Mouse (Mus musculus) forebrain, postnatal 0 days (tissue): ENCODE measurements around the gene Cnnm4. TPM values are rescaled to one million over a fixed set of nuclear protein-coding genes. Genes with fewer than 3 reads are reported as not detected.
A peak's percentile ranks its signal among the peaks of the same experiment; 100 is the strongest.

Experiments used
- ATAC-seq: fragments of 200-750 bp; cut with Nextera tagmentation; 2 replicates; pipeline ENCODE4 v1.8.0; 2017; ENCODE audit warnings: mild to moderate bottlenecking, moderate library complexity
- DNase-seq: peaks from one replicate; pipeline ENCODE4 v3.0.0-alpha.2; 2015
- H3K27ac ChIP-seq: fragments of 300-500 bp; sonication (generic); 2 replicates; pipeline ENCODE4 v1.5.1; 2014; ENCODE audit warnings: low read depth, mild to moderate bottlenecking, antibody characterized with exemption, low read length, moderate library complexity, mixed read lengths
- H3K27me3 ChIP-seq: fragments of 300-500 bp; sonication (generic); 2 replicates; pipeline ENCODE4 v1.6.1; 2014; ENCODE audit warnings: mild to moderate bottlenecking, low read length, mixed read lengths; ENCODE audit not compliant: insufficient read depth
- H3K36me3 ChIP-seq: fragments of 300-500 bp; sonication (generic); 2 replicates; pipeline ENCODE4 v1.6.1; 2014; ENCODE audit warnings: mild to moderate bottlenecking, moderate library complexity; ENCODE audit not compliant: insufficient read depth
- H3K4me1 ChIP-seq: fragments of 300-500 bp; sonication (generic); 2 replicates; pipeline ENCODE4 v1.6.1; 2014; ENCODE audit warnings: antibody characterized with exemption; ENCODE audit not compliant: insufficient read depth
- H3K4me2 ChIP-seq: fragments of 300-500 bp; sonication (generic); 2 replicates; pipeline ENCODE4 v1.6.1; 2014; ENCODE audit warnings: low read depth, mild to moderate bottlenecking, moderate library complexity
- H3K4me3 ChIP-seq: fragments of 300-500 bp; sonication (generic); 2 replicates; pipeline ENCODE4 v1.5.1; 2014; ENCODE audit warnings: low read depth, low read length, mixed read lengths
- H3K9ac ChIP-seq: fragments of 300-500 bp; sonication (generic); 2 replicates; pipeline ENCODE4 v1.6.1; 2014; ENCODE audit warnings: mild to moderate bottlenecking
- H3K9me3 ChIP-seq: fragments of 300-500 bp; sonication (generic); 2 replicates; pipeline ENCODE4 v1.6.1; 2016; ENCODE audit warnings: low read length
- CTCF ChIP-seq: sonication (generic); IDR thresholded peaks from 2 replicates; pipeline ENCODE4 v1.5.1; 2016; ENCODE audit warnings: antibody characterized with exemption, control low read depth, low read depth
- WGBS: fragments of 180-500 bp; shearing (Covaris S2); extraction: QIAGEN DNeasy Blood & Tissue Kit; methylation state at CpG from one replicate; pipeline ENCODE4 v1.1.7; 2014; 5-methylcytosine and 5-hydroxymethylcytosine counted together
- microRNA-seq, 2 experiments: library from miRNA; unstranded; fragments of <30 nt; microRNA quantifications; one replicate each; pipeline ENCODE4; 2016
- polyA plus RNA-seq: library from polyadenylated mRNA; unstranded; fragments of >200 nt; fragmentation: Nextera tagmentation; extraction: Ambion mirVana; gene quantifications from 2 replicates; pipeline ENCODE4 v1.2.1, GENCODE M21; 2015
- total RNA-seq: library from RNA; depleted of rRNA; stranded (reverse); fragments of >200 nt; gene quantifications from 2 replicates; pipeline ENCODE4 v1.2.3, GENCODE M21; 2014; rRNA removed

The Cnnm4 gene
- total and polyA plus RNA-seq, 2 experiments from 2014 or later, result 9.4 to 14.6 TPM

DNA sequence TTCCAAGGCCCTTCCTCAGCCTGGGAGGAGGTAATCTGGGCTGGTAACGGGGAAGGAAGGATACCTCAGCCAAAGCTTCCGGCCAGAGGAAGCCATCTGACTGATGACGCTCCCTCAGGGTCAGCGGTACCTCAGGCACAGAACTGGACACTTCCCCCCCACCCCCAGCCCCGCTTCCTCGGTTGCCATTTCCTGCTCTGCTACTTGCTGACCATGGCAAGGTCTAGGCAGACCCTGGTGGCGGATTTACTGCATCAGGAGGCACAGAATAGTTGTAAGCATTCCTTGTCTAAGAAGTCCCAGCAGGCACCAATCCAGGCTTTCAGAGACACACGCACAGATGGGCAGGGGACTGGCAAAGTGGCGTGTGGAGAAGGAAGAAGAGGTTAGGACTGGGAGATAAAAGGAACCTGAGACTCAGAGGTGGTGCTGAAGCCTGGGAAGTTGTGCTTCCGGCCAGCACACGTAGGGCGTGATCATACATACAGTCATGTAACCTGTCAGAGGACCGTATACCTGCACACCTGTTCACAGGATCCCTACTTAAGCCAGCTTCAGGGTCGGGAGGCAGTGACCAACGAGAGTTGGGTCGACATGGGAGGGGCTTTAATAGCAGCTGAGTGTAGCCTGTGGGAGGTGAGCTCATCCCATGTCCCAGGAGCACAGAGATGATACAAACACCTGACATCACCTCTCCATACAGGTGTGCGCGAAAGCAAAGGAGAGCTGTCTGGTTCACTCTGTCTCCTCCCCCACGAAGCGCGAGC lies 83.4 kb downstream of the Cnnm4 start:
- no peaks in the 10 kb centered on the region for H3K27me3 ChIP-seq
- ATAC-seq, result no peak
- peaks cover 55% of the 10 kb centered on the region for H3K36me3 ChIP-seq

DNA sequence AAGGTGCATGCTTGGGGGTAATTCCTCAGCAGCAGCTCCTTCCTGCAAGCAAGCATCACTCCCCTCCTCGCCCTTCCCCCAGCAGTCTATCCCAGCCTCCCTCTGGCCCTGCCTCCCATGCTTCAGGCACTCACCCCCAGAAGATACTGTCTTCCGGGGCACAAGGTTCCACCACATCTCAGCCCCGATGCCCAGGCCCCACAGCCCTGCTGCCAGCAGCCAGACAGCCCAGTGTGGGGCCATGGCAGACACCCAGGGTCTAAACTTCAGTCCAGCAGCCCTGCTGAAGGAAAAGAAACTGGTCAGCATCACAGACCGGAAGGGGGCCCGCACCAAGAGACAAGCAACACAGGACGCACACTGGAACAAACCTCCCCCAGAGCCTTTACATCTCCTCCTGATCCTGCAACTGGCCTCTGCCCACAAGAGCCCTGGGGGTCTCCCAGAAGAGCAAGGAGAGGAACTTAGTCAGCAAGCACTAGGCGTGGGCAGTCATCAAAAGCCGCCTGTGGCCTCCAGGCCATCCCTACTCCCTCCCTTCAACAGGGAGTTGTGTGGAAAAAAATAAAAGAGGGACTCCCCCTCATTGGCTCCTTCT lies 84.5 kb downstream of the Cnnm4 start:
- H3K4me3 ChIP-seq, result peak overlapping the region; percentile 67
- ATAC-seq, result no peak
- WGBS, result 4% methylated on average over 8 of the region's 8 CpGs

More for the DNA sequence above, 83.4 kb downstream of the Cnnm4 start:
- H3K27ac ChIP-seq, result no peak overlapping the region
- H3K9ac ChIP-seq, result peak overlapping the region; percentile 89
- peak overlapping the region; percentile 67 for H3K4me3 ChIP-seq
- TF ChIP-seq CTCF, result no peak
- WGBS, result 72% methylated on average over 21 of the region's 21 CpGs
- peaks cover 12% of the 10 kb centered on the region for H3K4me1 ChIP-seq
- H3K4me2 ChIP-seq, result peak overlapping the region; percentile 96
- no peaks in the 10 kb centered on the region for H3K9me3 ChIP-seq
- DNase-seq, result no peak

DNA sequence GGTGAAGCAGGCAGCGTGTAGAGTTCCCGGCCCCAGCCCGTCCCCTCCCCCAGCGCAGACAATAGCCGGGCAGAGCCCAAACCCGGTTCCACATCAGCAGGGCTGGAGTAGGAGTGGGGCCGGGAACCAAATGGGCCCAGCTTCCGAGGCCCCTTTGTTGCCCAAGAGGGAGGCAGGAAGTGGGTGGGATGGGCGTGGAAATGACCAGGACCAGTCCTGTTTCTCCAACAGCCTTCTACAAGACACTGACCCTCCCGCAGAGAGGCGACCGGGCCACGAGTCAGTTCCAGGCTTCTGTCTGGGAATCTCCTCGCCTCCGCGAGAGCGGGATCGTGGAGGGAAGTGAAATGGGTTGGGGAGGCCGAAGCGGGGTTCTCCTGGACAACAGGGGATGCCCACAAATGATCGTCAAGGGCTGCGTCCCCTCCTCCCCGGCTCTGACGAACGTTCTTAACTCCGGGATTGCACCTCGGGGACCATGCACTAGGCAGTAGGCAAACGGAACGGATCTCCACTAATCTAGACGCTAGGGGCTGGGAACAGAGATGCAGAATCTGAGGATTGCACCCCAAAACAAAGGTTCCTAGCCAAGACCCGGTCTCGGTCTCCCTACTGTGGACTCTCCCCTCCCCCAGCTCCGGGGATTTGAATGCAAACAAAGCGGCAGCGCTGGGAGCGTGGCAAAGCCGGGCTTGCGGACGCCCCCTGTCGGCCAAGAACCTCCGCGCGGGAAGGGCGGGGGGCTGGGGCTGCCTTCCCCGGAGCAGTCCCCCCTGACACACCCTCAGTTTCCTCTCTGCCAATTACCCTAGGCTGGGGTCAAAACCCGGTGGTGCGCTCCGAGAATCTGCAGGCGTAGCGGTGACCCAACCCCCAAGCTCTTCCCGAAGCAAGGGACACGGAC lies 85.4 kb downstream of the Cnnm4 start:
- DNase-seq, result peak; percentile 98
- peaks cover 12% of the 10 kb centered on the region for H3K4me1 ChIP-seq
- peak; percentile 89 for ATAC-seq

More for the DNA sequence above, 84.5 kb downstream of the Cnnm4 start:
- peaks cover 45% of the 10 kb centered on the region for H3K36me3 ChIP-seq
- H3K9me3 ChIP-seq, result no peaks in the 10 kb centered on the region
- H3K4me1 ChIP-seq, result peaks cover 12% of the 10 kb centered on the region
- no peak for TF ChIP-seq CTCF
- H3K27ac ChIP-seq, result peak overlapping the region; percentile 99
- peak overlapping the region; percentile 96 for H3K4me2 ChIP-seq
- H3K27me3 ChIP-seq, result no peaks in the 10 kb centered on the region
- H3K9ac ChIP-seq, result peak overlapping the region; percentile 89
- peak; percentile 33 for DNase-seq

GRCm38 (mm10) chr1:36557457-36558011 lies 86.1 kb downstream of the Cnnm4 start:
- H3K9me3 ChIP-seq, result no peaks in the 10 kb centered on the region
- H3K4me2 ChIP-seq, result peak overlapping the region; percentile 96
- peak overlapping the region; percentile 89 for H3K9ac ChIP-seq
- peaks cover 12% of the 10 kb centered on the region for H3K4me1 ChIP-seq
- H3K27ac ChIP-seq, result peak overlapping the region; percentile 99
- 3% methylated on average over 47 of the region's 48 CpGs for WGBS
- H3K27me3 ChIP-seq, result no peaks in the 10 kb centered on the region
- TF ChIP-seq CTCF, result no peak
- ATAC-seq (peak; percentile 70), DNase-seq (no peak)
- H3K36me3 ChIP-seq, result peaks cover 28% of the 10 kb centered on the region
- H3K4me3 ChIP-seq, result peak overlapping the region; percentile 67

More for the DNA sequence above, 85.4 kb downstream of the Cnnm4 start:
- Histone ChIP-seq H3K9ac (peak overlapping the region; percentile 89), H3K9me3 (no peaks in the 10 kb centered on the region), H3K4me3 (peak overlapping the region; percentile 67), H3K36me3 (peaks cover 35% of the 10 kb centered on the region), H3K27ac (peak overlapping the region; percentile 99), H3K4me2 (peak overlapping the region; percentile 96), H3K27me3 (no peaks in the 10 kb centered on the region)
- under 1% methylated on average over 52 of the region's 52 CpGs for WGBS
- TF ChIP-seq CTCF, result peak; percentile 94

Small RNA genes within 50 kb of the gene (microRNA-seq; reads per million reads assigned to microRNA genes)
- 0 reads per million in 2 experiments for gene Gm47280

Other genes with a start within 250 kb of the Cnnm4 start
- 38.6 and 54.1 TPM in 2 replicates for gene Uggt1, start 226.9 kb upstream of the Cnnm4 start, total RNA-seq
- gene Uggt1, start 226.9 kb upstream of the Cnnm4 start, polyA plus RNA-seq, result 19.2 and 24.5 TPM in 2 replicates
- gene Neurl3, start 196.9 kb upstream of the Cnnm4 start, total RNA-seq, result 0.43 and 0.54 TPM in 2 replicates
- 0.53 and 0.85 TPM in 2 replicates for gene Neurl3, start 196.9 kb upstream of the Cnnm4 start, polyA plus RNA-seq
- gene Arid5a, start 163.9 kb upstream of the Cnnm4 start, total RNA-seq, result 3.9 and 9.8 TPM in 2 replicates
- 2.2 and 3.4 TPM in 2 replicates for gene Arid5a, start 163.9 kb upstream of the Cnnm4 start, polyA plus RNA-seq
- gene Kansl3, start 102.4 kb upstream of the Cnnm4 start, total RNA-seq, result 43.9 and 53.6 TPM in 2 replicates
- 18.6 and 27.8 TPM in 2 replicates for gene Kansl3, start 102.4 kb upstream of the Cnnm4 start, polyA plus RNA-seq
- 0.15 TPM in 1 of 2 replicates, not detected in the other for gene Fer1l5, start 99.3 kb upstream of the Cnnm4 start, total RNA-seq
- gene Fer1l5, start 99.3 kb upstream of the Cnnm4 start, polyA plus RNA-seq, result 1.0 and 1.2 TPM in 2 replicates
- gene Lman2l, start 26.3 kb upstream of the Cnnm4 start, total RNA-seq, result 15.5 and 21.8 TPM in 2 replicates
- gene Lman2l, start 26.3 kb upstream of the Cnnm4 start, polyA plus RNA-seq, result 27.3 and 37.6 TPM in 2 replicates
- gene Cnnm3, start 40.2 kb downstream of the Cnnm4 start, total RNA-seq, result 25.6 and 29.1 TPM in 2 replicates
- gene Cnnm3, start 40.2 kb downstream of the Cnnm4 start, polyA plus RNA-seq, result 3.7 and 4.8 TPM in 2 replicates
- gene Ankrd23, start 65.3 kb downstream of the Cnnm4 start, total RNA-seq, result 6.3 and 9.8 TPM in 2 replicates
- gene Ankrd23, start 65.3 kb downstream of the Cnnm4 start, polyA plus RNA-seq, result 4.5 and 5.3 TPM in 2 replicates
- 0.38 TPM in 1 of 2 replicates, not detected in the other for gene Gm42417, start 67.8 kb downstream of the Cnnm4 start, total RNA-seq
- 0.27 TPM in 1 of 2 replicates, not detected in the other for gene Gm42417, start 67.8 kb downstream of the Cnnm4 start, polyA plus RNA-seq
- 19.3 and 25.5 TPM in 2 replicates for gene Ankrd39, start 75.8 kb downstream of the Cnnm4 start, total RNA-seq
- 21.1 and 23.6 TPM in 2 replicates for gene Ankrd39, start 75.8 kb downstream of the Cnnm4 start, polyA plus RNA-seq
- 32.8 and 39.1 TPM in 2 replicates for gene Sema4c, start 86.7 kb downstream of the Cnnm4 start, total RNA-seq
- gene Sema4c, start 86.7 kb downstream of the Cnnm4 start, polyA plus RNA-seq, result 17.3 and 24.1 TPM in 2 replicates
- 0.23 TPM in 1 of 2 replicates, not detected in the other for gene Fam178b, start 211.6 kb downstream of the Cnnm4 start, total RNA-seq
- not detected in 2 replicates for gene Fam178b, start 211.6 kb downstream of the Cnnm4 start, polyA plus RNA-seq
- gene Cox5b, start 219.8 kb downstream of the Cnnm4 start, total RNA-seq, result 302 and 470 TPM in 2 replicates
- gene Cox5b, start 219.8 kb downstream of the Cnnm4 start, polyA plus RNA-seq, result 761 and 882 TPM in 2 replicates
- gene 4933424G06Rik, start 238.5 kb downstream of the Cnnm4 start, total RNA-seq, result not detected in 2 replicates
- 0.39 and 0.71 TPM in 2 replicates for gene 4933424G06Rik, start 238.5 kb downstream of the Cnnm4 start, polyA plus RNA-seq
- 137 TPM in 2 replicates for gene Actr1b, start 242.8 kb downstream of the Cnnm4 start, total RNA-seq
- 94.8 and 102 TPM in 2 replicates for gene Actr1b, start 242.8 kb downstream of the Cnnm4 start, polyA plus RNA-seq